Mouse (Mus musculus) embryonic facial prominence, embryonic 13.5 days (tissue): Measurements from ENCODE around the gene Ccdc87. TPM values are rescaled to one million over a fixed set of nuclear protein-coding genes. Genes with fewer than 3 reads are reported as not detected.
"Not testable (repeated sequence)": the region's sequence is repeated elsewhere in the genome, so short reads cannot be mapped to it uniquely, and the experiment has no call there.

ENCODE experiments used
- ATAC-seq: fragments of 200-750 bp; cut with Nextera tagmentation; 2 replicates; pipeline ENCODE4 v1.8.0; 2017; ENCODE audit warnings: low read depth; ENCODE audit not compliant: insufficient number of reproducible peaks, insufficient read depth, low FRiP score, low TSS enrichment
- H3K27ac ChIP-seq: fragments of 300-500 bp; sonication (generic); 2 replicates; pipeline ENCODE4 v1.5.1; 2015; ENCODE audit warnings: moderate library complexity, mild to moderate bottlenecking, inconsistent platforms
- H3K27me3 ChIP-seq: fragments of 300-500 bp; sonication (generic); 2 replicates; pipeline ENCODE4 v1.6.1; 2015; ENCODE audit warnings: mild to moderate bottlenecking, inconsistent platforms
- H3K36me3 ChIP-seq: fragments of 300-500 bp; sonication (generic); 2 replicates; pipeline ENCODE4 v1.6.1; 2015; ENCODE audit warnings: mild to moderate bottlenecking, inconsistent platforms
- H3K4me1 ChIP-seq: fragments of 300-500 bp; sonication (generic); 2 replicates; pipeline ENCODE4 v1.6.1; 2015; ENCODE audit warnings: inconsistent platforms
- H3K4me2 ChIP-seq: fragments of 300-500 bp; sonication (generic); 2 replicates; pipeline ENCODE4 v1.6.1; 2015; ENCODE audit warnings: moderate library complexity, mild to moderate bottlenecking, inconsistent platforms
- H3K4me3 ChIP-seq: fragments of 300-500 bp; sonication (generic); 2 replicates; pipeline ENCODE4 v1.5.1; 2015; ENCODE audit warnings: mild to moderate bottlenecking, inconsistent platforms
- H3K9ac ChIP-seq: fragments of 300-500 bp; sonication (generic); 2 replicates; pipeline ENCODE4 v1.6.1; 2015; ENCODE audit warnings: mild to moderate bottlenecking, inconsistent platforms
- H3K9me3 ChIP-seq: fragments of 300-500 bp; sonication (generic); 2 replicates; pipeline ENCODE4 v1.6.1; 2016; ENCODE audit warnings: inconsistent platforms
- WGBS: fragments of 180-500 bp; shearing (Covaris S2); methylation state at CpG from one replicate; pipeline ENCODE4 v1.1.7; 2015; ENCODE audit warnings: mixed read lengths; 5-methylcytosine and 5-hydroxymethylcytosine counted together
- polyA plus RNA-seq: library from polyadenylated mRNA; unstranded; fragments of >200 nt; fragmentation: Nextera tagmentation; extraction: Ambion mirVana; gene quantifications from 2 replicates; pipeline ENCODE4 v1.2.1, GENCODE M21; 2015

The Ccdc87 gene
- polyA plus RNA-seq, 1 experiment from 2014 or later: 0.06 TPM

- Histone ChIP-seq H3K27ac (no peak overlapping the region), H3K9ac (peak overlapping the region; percentile 47; the same call in 1 of the 2 replicates), H3K4me3 (peak overlapping the region; percentile 14; the same call in 1 of the 2 replicates), H3K4me2 (peak overlapping the region; percentile 41), H3K9me3 (no peaks in the 10 kb centered on the region), H3K4me1 (peaks cover 6% of the 10 kb centered on the region; the same call in 1 of the 2 replicates), H3K27me3 (peaks cover 21% of the 10 kb centered on the region), H3K36me3 (peaks cover 7% of the 10 kb centered on the region)
- ATAC-seq: no peak
- WGBS: 7% methylated on average over 17 of the region's 17 CpGs
Measured at GRCm38 (mm10) chr19:4865147-4865546, 26.0 kb downstream of the Ccdc87 start.

DNA sequence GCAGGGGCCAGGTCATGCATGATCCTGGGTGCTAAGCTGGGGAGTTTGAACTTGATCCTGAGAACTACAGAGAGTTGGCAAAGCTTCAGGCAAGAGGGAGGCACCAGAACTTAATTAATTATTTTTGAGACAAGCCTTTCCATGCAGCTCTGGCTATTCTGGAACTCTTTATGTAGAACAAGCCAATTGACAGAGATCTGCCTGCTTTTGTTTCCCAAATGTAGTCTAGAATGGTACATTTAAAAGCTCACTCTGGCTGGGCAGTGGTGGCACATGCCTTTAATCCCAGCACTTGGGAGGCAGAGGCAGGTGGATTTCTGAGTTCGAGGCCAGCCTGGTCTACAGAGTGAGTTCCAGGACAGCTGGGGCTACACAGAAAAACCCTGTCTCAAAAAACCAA lies 35.4 kb downstream of the Ccdc87 start:
- H3K36me3 ChIP-seq, H3K9ac ChIP-seq, ATAC-seq, H3K27me3 ChIP-seq, H3K9me3 ChIP-seq, H3K4me2 ChIP-seq, H3K4me3 ChIP-seq, H3K27ac ChIP-seq: not testable (repeated sequence)
- 88% methylated on average over 1 of the region's 1 CpGs for WGBS
- H3K4me1 ChIP-seq: peaks cover 16% of the 10 kb centered on the region

DNA sequence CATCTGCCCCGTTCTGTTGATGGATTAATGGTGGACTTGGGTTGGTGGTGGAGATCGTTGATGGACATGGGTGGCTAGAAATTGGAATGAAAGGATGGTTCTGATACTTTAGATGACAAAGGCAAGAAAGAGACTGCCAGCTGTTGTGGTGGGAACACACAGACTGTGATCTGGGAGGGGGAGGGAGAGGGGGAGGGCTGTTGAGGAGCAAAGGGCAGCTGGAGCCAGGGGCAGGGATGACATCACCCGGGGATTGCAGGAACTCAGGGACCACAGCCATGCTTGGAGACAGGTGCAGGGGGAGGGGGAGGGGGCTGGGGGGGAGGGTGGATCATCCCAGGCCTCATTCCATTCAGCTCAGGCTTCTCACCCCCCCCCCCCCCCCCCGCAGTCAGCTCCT lies 37.1 kb downstream of the Ccdc87 start:
- no peak overlapping the region for H3K27ac ChIP-seq
- peaks cover 16% of the 10 kb centered on the region for H3K4me1 ChIP-seq
- ATAC-seq: no peak
- no peak overlapping the region for H3K4me2 ChIP-seq
- peaks cover 4% of the 10 kb centered on the region; the same call in 1 of the 2 replicates for H3K27me3 ChIP-seq
- no peak overlapping the region for H3K4me3 ChIP-seq
- no peaks in the 10 kb centered on the region for H3K9me3 ChIP-seq
- H3K9ac ChIP-seq: no peak overlapping the region
- WGBS: 59% methylated on average over 4 of the region's 4 CpGs
- no peaks in the 10 kb centered on the region for H3K36me3 ChIP-seq

DNA sequence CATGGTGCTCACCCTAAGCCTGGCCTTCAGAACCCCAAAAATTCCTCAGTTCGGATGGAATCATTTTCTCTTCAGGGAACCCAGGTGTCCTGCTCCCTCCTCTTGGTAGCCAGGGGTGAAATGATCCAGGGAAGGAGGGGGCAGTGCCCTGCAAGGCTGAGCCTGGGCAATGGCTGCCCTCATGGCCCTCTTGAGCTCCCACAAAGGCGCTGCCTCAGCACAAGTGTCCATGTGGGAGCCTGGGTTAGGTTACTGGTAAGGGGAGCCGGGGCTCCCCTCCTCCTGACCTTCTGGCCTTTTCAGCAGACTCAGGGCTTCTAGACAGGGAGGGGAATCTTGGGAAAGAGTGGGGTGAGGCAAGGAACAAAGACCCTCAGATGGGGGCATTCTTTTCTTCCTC lies 37.6 kb downstream of the Ccdc87 start:
- Histone ChIP-seq H3K4me1 (peaks cover 16% of the 10 kb centered on the region), H3K36me3 (no peaks in the 10 kb centered on the region), H3K9me3 (no peaks in the 10 kb centered on the region), H3K4me2 (peak overlapping the region; percentile 9; the same call in 1 of the 2 replicates), H3K27ac (no peak overlapping the region), H3K4me3 (no peak overlapping the region), H3K27me3 (peaks cover 4% of the 10 kb centered on the region; the same call in 1 of the 2 replicates), H3K9ac (no peak overlapping the region)
- 39% methylated on average over 3 of the region's 3 CpGs for WGBS
- no peak for ATAC-seq

DNA sequence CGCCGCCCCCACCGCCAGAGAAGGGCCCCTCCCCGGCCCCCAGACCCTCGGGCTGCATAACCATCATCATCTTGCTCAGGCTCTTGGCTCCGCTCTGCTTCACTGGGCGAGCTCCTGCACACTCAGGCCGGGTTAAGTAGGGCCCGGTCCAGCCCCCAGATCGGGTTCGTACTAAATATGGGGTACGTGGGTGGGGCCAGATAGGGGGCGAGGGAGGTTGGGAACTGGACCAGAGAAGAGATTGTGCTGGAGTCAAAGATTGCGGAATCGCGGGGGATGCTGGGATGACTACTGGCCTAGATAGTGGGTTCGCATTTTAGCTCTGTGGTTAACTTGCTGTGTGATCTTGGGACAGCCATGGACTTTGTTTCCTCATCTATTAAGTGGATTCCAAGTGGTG lies 38.6 kb downstream of the Ccdc87 start, which contains the start of gene Actn3:
Gene Actn3, minus strand, starts transcription at position 125 of the 400 bp plus-strand sequence.
- Histone ChIP-seq H3K9me3 (no peaks in the 10 kb centered on the region), H3K27me3 (peaks cover 4% of the 10 kb centered on the region; the same call in 1 of the 2 replicates)
- 2% methylated on average over 17 of the region's 17 CpGs for WGBS

DNA sequence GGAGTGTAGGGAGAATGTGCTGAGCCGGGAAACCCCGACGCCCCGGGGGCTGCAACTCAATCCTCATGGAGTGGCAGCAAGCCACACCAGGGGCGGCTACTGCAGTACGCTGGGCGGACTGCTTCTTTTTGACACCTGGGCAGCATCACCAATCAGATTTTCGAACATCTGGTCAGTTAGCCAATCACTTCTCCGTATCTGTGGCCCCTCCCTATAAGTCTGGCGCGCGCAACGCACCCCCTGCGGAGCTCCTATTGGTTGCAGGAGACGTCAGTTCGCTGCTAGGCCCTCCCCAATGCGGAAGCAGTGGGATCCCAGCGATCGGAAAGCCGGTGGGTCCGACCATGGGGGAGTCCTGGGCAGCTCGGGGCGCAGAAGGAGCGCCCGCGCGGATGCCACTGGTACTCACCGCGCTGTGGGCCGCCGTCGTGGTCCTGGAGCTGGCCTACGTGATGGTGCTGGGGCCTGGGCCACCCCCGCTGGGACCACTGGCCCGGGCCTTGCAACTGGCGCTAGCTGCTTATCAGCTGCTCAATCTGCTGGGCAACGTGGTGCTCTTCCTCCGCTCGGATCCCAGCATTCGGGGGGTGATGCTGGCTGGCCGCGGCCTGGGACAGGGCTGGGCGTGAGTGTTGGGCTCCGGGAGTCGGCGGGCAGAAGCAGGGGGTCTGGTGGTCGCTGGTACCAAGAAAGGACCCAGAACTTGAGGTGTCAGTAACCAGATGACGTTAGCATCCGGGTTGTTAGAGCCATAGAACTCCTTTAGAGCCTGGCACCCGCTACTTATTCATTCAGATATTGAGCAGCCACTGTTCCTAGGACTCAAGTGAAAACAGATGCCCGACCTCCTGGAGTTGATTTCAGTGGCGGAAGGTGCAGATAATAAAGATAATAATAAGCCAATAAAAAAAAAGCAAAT lies 39.5 kb downstream of the Ccdc87 start, which contains the start of gene Zdhhc24:
Gene Zdhhc24, plus strand, starts transcription at position 264 of the 919 bp plus-strand sequence.
- peak; percentile 95 for ATAC-seq
- H3K9ac ChIP-seq: peak within 1 kb of the TSS; percentile 89
- peak within 1 kb of the TSS; percentile 75 for H3K27ac ChIP-seq
- under 1% methylated on average over 52 of the region's 52 CpGs for WGBS
- H3K36me3 ChIP-seq: 0 out of 2 replicates have a peak, but pooled peaks cover 4% of the 10 kb centered on the region
- peak within 1 kb of the TSS; percentile 94 for H3K4me3 ChIP-seq
- peaks cover 16% of the 10 kb centered on the region for H3K4me1 ChIP-seq
- H3K27me3 ChIP-seq: peaks cover 4% of the 10 kb centered on the region; the same call in 1 of the 2 replicates
- no peaks in the 10 kb centered on the region for H3K9me3 ChIP-seq
- H3K4me2 ChIP-seq: peak within 1 kb of the TSS; percentile 89

More for the DNA sequence above, 38.6 kb downstream of the Ccdc87 start, which contains the start of gene Actn3:
- Histone ChIP-seq H3K27ac (peak within 1 kb of the TSS; percentile 75), H3K36me3 (no peaks in the 10 kb centered on the region), H3K4me1 (peaks cover 16% of the 10 kb centered on the region), H3K9ac (peak within 1 kb of the TSS; percentile 89), H3K4me2 (peak within 1 kb of the TSS; percentile 89), H3K4me3 (peak within 1 kb of the TSS; percentile 94)
- ATAC-seq: no peak

GRCm38 (mm10) chr19:4879324-4879703 lies 40.1 kb downstream of the Ccdc87 start:
- Histone ChIP-seq H3K9ac (peak overlapping the region; percentile 89), H3K27ac (no peak overlapping the region), H3K9me3 (no peaks in the 10 kb centered on the region), H3K27me3 (peaks cover 4% of the 10 kb centered on the region; the same call in 1 of the 2 replicates), H3K4me1 (peaks cover 16% of the 10 kb centered on the region), H3K4me2 (peak overlapping the region; percentile 89), H3K36me3 (peaks cover 9% of the 10 kb centered on the region; the same call in 1 of the 2 replicates), H3K4me3 (peak overlapping the region; percentile 94)
- 38% methylated on average over 10 of the region's 10 CpGs for WGBS
- ATAC-seq: no peak

GRCm38 (mm10) chr19:4883961-4884360 lies 44.8 kb downstream of the Ccdc87 start:
- 89% methylated on average over 4 of the region's 4 CpGs for WGBS
- H3K4me2 ChIP-seq: no peak overlapping the region
- no peaks in the 10 kb centered on the region for H3K9me3 ChIP-seq
- H3K9ac ChIP-seq: no peak overlapping the region
- no peaks in the 10 kb centered on the region for H3K27me3 ChIP-seq
- no peak overlapping the region for H3K4me3 ChIP-seq
- H3K4me1 ChIP-seq: peaks cover 5% of the 10 kb centered on the region; the same call in 1 of the 2 replicates
- no peak for ATAC-seq
- H3K27ac ChIP-seq: no peak overlapping the region
- peaks cover 9% of the 10 kb centered on the region; the same call in 1 of the 2 replicates for H3K36me3 ChIP-seq

- H3K4me1 ChIP-seq: no peaks in the 10 kb centered on the region
- WGBS: 85% methylated on average over 10 of the region's 10 CpGs
- peaks cover 32% of the 10 kb centered on the region for H3K36me3 ChIP-seq
- H3K4me2 ChIP-seq: no peak overlapping the region
- no peak overlapping the region for H3K9ac ChIP-seq
- no peaks in the 10 kb centered on the region for H3K9me3 ChIP-seq
- no peak for ATAC-seq
- no peak overlapping the region for H3K27ac ChIP-seq
- H3K27me3 ChIP-seq: no peaks in the 10 kb centered on the region
- no peak overlapping the region for H3K4me3 ChIP-seq
Measured at GRCm38 (mm10) chr19:4889791-4890190, 50.6 kb downstream of the Ccdc87 start.

DNA sequence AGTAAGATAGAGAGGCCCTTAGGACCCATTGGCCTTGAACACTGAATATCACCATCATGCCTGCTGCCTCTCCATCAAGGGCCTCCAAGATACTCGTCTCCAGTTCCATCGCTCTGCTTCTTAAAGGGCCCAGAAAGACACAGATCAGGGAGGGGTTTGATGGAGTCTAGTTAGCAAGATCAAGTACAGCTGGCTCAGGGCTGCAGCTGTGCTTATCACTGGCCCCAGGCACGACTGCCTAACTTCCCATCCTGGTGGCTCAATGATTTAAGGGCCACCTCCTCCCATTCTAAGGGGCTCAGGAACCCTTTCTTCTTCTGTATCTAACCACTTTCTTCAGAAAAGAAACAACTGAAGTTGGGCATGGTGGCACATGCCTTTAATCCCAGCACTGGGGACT lies 52.6 kb downstream of the Ccdc87 start:
- Histone ChIP-seq H3K9ac (no peak overlapping the region), H3K9me3 (no peaks in the 10 kb centered on the region), H3K4me2 (no peak overlapping the region), H3K4me3 (no peak overlapping the region), H3K27ac (no peak overlapping the region), H3K36me3 (peaks cover 32% of the 10 kb centered on the region), H3K4me1 (no peaks in the 10 kb centered on the region), H3K27me3 (no peaks in the 10 kb centered on the region)
- WGBS: 80% methylated on average over 3 of the region's 3 CpGs
- ATAC-seq: no peak
